Mouse (Mus musculus): ENCODE data around the gene Mea1.

The Mea1 gene

GRCm38 (mm10) chr17:46669911-46670310, 8.7 kb upstream of the Mea1 start:
- no peak for DNase-seq (ENCODE audit: low spot score in 2 of 2)

GRCm38 (mm10) chr17:46673850-46674529, 4.6 kb upstream of the Mea1 start, which contains the start of gene Rrp36:
Rrp36 (minus strand) TSS chr17:46674352.
- peak; percentile 76 to 89 for DNase-seq (ENCODE audit: low spot score in 2 of 2)

- DNase-seq (ENCODE audit: low spot score in 2 of 2) = no peak
Measured at GRCm38 (mm10) chr17:46674530-46675283, 3.9 kb upstream of the Mea1 start.

GRCm38 (mm10) chr17:46678911-46679310, 318 bp downstream of the Mea1 start:
- no peak for DNase-seq (ENCODE audit: low spot score in 2 of 2)

DNA sequence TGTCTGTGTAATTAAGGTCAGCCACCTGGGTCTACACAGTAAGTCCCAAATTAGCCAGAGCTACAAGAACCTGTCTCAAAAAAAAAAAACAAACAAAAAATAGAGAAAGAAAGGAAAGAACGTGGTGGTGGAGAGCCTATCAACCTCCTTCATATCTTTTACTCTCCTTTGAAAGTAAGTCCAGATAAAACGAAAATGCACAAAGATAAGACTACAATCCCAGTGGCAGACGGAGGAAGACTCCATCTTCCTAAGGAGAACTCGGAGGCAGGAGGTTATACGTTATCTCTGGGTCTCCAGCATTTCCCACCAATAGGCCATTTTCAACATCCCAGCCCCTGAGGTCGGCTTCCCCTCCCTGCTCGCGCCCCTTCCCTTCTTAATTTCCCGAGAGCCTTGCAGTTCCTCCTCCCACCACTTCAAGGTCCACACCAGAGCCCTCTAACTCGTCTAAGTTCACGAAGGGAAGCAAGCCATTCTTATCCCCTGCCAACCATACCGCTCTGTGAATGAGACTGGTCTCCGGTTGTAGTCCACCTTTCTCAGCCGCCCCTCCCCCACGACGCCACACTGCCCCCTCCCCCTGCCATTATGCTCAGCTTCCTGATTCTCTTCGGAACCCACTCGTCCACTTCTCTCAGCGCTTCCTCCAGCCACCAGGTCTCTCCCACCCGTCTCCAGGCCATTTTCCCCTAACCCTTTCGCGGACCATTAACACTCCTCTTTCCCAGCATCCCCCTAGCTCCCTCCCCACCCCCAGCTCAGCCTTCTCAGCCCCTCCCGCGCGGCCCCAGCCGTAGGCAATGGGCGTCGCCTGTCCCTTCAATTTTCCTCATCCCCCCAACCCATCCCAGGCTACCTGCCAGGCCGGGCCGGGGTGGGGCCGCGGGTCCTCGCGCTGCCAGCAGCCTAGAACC, 1.5 kb downstream of the Mea1 start:
- no peak for DNase-seq (ENCODE audit: low spot score in 2 of 2)

- peak; percentile 88 to 96 for DNase-seq (ENCODE audit: low spot score in 2 of 2)
Measured at GRCm38 (mm10) chr17:46680760-46681373, 2.3 kb downstream of the Mea1 start, which contains the start of gene Klhdc3. Klhdc3 (minus strand) TSS chr17:46680914.

DNA sequence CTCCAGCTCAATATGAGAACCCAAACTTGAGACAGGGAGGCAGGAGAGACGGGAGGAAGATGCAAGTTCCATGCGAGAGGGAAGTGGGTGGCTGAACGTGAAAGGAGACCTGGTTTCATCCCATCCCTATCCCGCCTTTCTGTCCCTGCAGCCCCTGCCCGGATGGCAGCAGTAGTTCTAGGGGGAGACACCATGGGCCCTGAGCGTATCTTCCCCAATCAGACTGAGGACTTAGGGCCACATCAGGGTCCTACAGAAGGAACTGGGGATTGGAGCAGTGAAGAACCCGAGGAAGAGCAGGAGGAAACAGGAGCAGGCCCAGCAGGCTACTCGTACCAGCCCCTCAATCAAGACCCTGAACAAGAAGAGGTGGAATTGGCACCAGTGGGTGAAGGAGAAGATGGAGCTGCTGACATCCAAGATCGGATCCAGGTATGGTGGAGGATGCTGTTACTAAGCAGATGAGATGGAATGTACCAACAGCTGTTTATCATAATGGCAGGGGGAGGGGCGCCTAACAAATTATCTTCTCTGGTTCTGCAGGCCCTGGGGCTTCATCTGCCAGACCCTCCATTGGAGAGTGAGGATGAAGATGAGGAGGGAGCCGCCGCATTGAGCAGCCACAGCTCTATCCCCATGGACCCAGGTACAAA, 3.0 kb downstream of the Mea1 start:
- DNase-seq (ENCODE audit: low spot score in 2 of 2) = no peak

GRCm38 (mm10) chr17:46682654-46683389, 4.2 kb downstream of the Mea1 start:
- DNase-seq (ENCODE audit: low spot score in 2 of 2) = no peak

DNA sequence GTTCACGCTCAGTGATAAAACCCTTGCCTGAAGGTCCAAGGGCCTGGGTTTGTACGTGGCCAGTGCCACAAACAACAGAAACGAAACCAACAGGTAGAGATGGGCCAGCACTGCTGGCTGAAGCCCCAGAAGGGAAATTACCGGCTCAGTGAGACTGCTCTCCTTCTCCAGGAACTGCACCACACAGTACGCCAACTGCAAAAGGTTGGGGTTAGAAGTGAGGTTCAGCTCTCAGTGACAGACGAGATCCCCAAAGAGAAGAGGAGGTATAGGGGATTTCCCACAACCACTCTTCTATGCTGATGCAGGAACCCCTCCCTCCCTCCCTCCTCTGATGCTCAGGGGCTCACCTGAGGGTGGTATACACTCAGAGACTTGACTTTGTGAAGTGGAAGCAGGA, 7.3 kb downstream of the Mea1 start:
- DNase-seq (ENCODE audit: low spot score in 2 of 2) = no peak

DNA sequence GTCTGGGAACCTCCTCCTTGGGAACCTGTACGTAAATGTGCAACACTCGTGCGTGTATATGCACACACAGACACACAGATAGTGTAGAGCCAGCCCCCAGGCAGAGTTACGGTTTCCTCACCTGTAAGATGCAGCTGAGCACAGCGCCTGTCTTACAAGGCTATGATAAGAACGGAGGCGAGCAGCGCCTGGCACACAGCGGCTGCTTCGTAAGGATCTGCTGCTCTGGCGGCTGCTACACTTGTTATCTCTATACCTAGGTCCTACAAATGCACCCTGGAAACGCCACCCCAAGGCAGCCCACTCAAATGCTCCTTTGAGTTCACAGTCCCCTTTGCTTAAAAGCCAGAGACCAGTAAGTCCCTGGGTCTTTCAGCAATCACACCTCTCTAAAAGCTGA, 12.1 kb downstream of the Mea1 start:
- DNase-seq (ENCODE audit: low spot score in 2 of 2) = no peak

- no peak for DNase-seq (ENCODE audit: low spot score in 2 of 2)
Measured at GRCm38 (mm10) chr17:46691390-46691789, 12.8 kb downstream of the Mea1 start.

GRCm38 (mm10) chr17:46694517-46695063, 16.0 kb downstream of the Mea1 start:
- DNase-seq (ENCODE audit: low spot score in 2 of 2) = no peak

GRCm38 (mm10) chr17:46698515-46698914, 19.9 kb downstream of the Mea1 start:
- DNase-seq (ENCODE audit: low spot score in 2 of 2) = no peak

GRCm38 (mm10) chr17:46699245-46699644, 20.7 kb downstream of the Mea1 start:
- DNase-seq (ENCODE audit: low spot score in 2 of 2) = no peak

- DNase-seq (ENCODE audit: low spot score in 2 of 2) = no peak
Measured at GRCm38 (mm10) chr17:46699912-46700311, 21.3 kb downstream of the Mea1 start.

- DNase-seq (ENCODE audit: low spot score in 2 of 2) = no peak
Measured at GRCm38 (mm10) chr17:46701489-46701888, 22.9 kb downstream of the Mea1 start.

DNA sequence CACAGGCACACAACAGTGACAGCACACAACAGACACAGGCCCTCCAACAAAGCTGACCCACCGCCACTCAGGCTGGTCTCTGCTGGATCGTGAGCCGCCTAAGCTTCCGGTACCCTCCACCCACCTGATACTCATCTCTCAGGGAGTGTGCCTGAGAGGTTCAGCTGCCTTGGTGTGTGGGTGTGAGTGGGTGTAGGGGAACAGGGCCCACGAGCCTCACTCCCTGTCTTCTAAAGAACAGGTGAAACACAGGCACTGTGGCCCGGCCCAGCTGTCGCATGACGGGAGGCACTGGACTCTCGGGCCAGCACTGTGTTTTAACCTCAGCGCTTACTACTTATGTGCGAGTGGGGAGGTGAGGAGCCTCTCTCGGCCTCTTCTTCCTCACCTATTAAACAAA, 23.5 kb downstream of the Mea1 start:
- no peak for DNase-seq (ENCODE audit: low spot score in 2 of 2)

- DNase-seq (ENCODE audit: low spot score in 2 of 2) = no peak
Measured at GRCm38 (mm10) chr17:46702506-46702905, 23.9 kb downstream of the Mea1 start.

GRCm38 (mm10) chr17:46703971-46704886, 25.6 kb downstream of the Mea1 start:
- DNase-seq (ENCODE audit: low spot score in 2 of 2) = no peak

Measured in urinary bladder, adult 18-20 months (tissue).